Mouse (Mus musculus) heart, postnatal 14 days (tissue): ENCODE results near the gene Itpkb. TPM values are rescaled to one million over a fixed set of nuclear protein-coding genes. Genes with fewer than 3 reads are reported as not detected.

Source experiments
- total RNA-seq, 2 experiments: library from RNA; stranded (reverse); gene quantifications; 2 replicates each; pipeline ENCODE4 v1.2.3; 2021

The Itpkb gene
- total RNA-seq, 2 experiments from 2014 or later = 76.8 to 79.6 TPM

Other genes with a start within 250 kb of the Itpkb start
- gene Coq8a, start 130.9 kb upstream of the Itpkb start, total RNA-seq = 100 to 1,000 TPM; 741 to 790 TPM
- gene Psen2, start 67.0 kb upstream of the Itpkb start, total RNA-seq = 10 to 100 TPM; 12.0 to 13.0 TPM
- 1 to 10 TPM in 1 of 2 experiments, under 1 TPM in 1; 0.78 to 1.6 TPM for gene Stum, start 153.0 kb downstream of the Itpkb start, total RNA-seq
- 10 to 100 TPM; 57.4 to 63.8 TPM for gene Parp1, start 238.4 kb downstream of the Itpkb start, total RNA-seq